Mouse (Mus musculus): ENCODE results near the gene Ppfia4.
"Not testable (repeated sequence)": the region's sequence is repeated elsewhere in the genome, so short reads cannot be mapped to it uniquely, and the experiment has no call there.

Gene Ppfia4

GRCm38 (mm10) chr1:134276823-134277222, 55.9 kb downstream of the Ppfia4 start:
- Histone ChIP-seq H3K27me3 (ENCODE audit: control insufficient read depth, insufficient read depth, low read length, poor library complexity, severe bottlenecking) (no peaks in the 10 kb centered on the region), H3K36me3 (ENCODE audit: control insufficient read depth, insufficient read depth, low read length, poor library complexity, severe bottlenecking) (no peaks in the 10 kb centered on the region)
- no peak for DNase-seq (ENCODE audit: low read depth, low spot score)

GRCm38 (mm10) chr1:134275616-134276464, 56.9 kb downstream of the Ppfia4 start:
- DNase-seq (ENCODE audit: low read depth, low spot score) = no peak
- no peaks in the 10 kb centered on the region for H3K36me3 ChIP-seq (ENCODE audit: control insufficient read depth, insufficient read depth, low read length, poor library complexity, severe bottlenecking)
- H3K27me3 ChIP-seq (ENCODE audit: control insufficient read depth, insufficient read depth, low read length, poor library complexity, severe bottlenecking) = no peaks in the 10 kb centered on the region

GRCm38 (mm10) chr1:134274483-134274920, 58.2 kb downstream of the Ppfia4 start:
- no peaks in the 10 kb centered on the region for H3K27me3 ChIP-seq (ENCODE audit: control insufficient read depth, insufficient read depth, low read length, poor library complexity, severe bottlenecking)
- no peak for DNase-seq (ENCODE audit: low read depth, low spot score)
- H3K36me3 ChIP-seq (ENCODE audit: control insufficient read depth, insufficient read depth, low read length, poor library complexity, severe bottlenecking) = no peaks in the 10 kb centered on the region

GRCm38 (mm10) chr1:134273493-134274395, 59.0 kb downstream of the Ppfia4 start:
- Histone ChIP-seq H3K36me3 (ENCODE audit: control insufficient read depth, insufficient read depth, low read length, poor library complexity, severe bottlenecking) (no peaks in the 10 kb centered on the region), H3K27me3 (ENCODE audit: control insufficient read depth, insufficient read depth, low read length, poor library complexity, severe bottlenecking) (no peaks in the 10 kb centered on the region)
- DNase-seq (ENCODE audit: low read depth, low spot score) = no peak

GRCm38 (mm10) chr1:134272754-134273250, 59.9 kb downstream of the Ppfia4 start:
- no peaks in the 10 kb centered on the region for H3K36me3 ChIP-seq (ENCODE audit: control insufficient read depth, insufficient read depth, low read length, poor library complexity, severe bottlenecking)
- H3K27me3 ChIP-seq (ENCODE audit: control insufficient read depth, insufficient read depth, low read length, poor library complexity, severe bottlenecking) = no peaks in the 10 kb centered on the region
- DNase-seq (ENCODE audit: low read depth, low spot score) = no peak

GRCm38 (mm10) chr1:134270026-134270425, 62.7 kb downstream of the Ppfia4 start:
- no peak for DNase-seq (ENCODE audit: low read depth, low spot score)
- Histone ChIP-seq H3K36me3 (ENCODE audit: control insufficient read depth, insufficient read depth, low read length, poor library complexity, severe bottlenecking) (no peaks in the 10 kb centered on the region), H3K27me3 (ENCODE audit: control insufficient read depth, insufficient read depth, low read length, poor library complexity, severe bottlenecking) (no peaks in the 10 kb centered on the region)

GRCm38 (mm10) chr1:134265797-134266196, 66.9 kb downstream of the Ppfia4 start:
- no peak for DNase-seq (ENCODE audit: low read depth, low spot score)

GRCm38 (mm10) chr1:134264341-134264740, 68.4 kb downstream of the Ppfia4 start:
- no peaks in the 10 kb centered on the region for H3K36me3 ChIP-seq (ENCODE audit: control insufficient read depth, insufficient read depth, low read length, poor library complexity, severe bottlenecking)
- no peaks in the 10 kb centered on the region for H3K27me3 ChIP-seq (ENCODE audit: control insufficient read depth, insufficient read depth, low read length, poor library complexity, severe bottlenecking)
- no peak for DNase-seq (ENCODE audit: low read depth, low spot score)

More at GRCm38 (mm10) chr1:134265797-134266196, 66.9 kb downstream of the Ppfia4 start:
- Histone ChIP-seq H3K27me3 (ENCODE audit: control insufficient read depth, insufficient read depth, low read length, poor library complexity, severe bottlenecking) (no peaks in the 10 kb centered on the region), H3K36me3 (ENCODE audit: control insufficient read depth, insufficient read depth, low read length, poor library complexity, severe bottlenecking) (no peaks in the 10 kb centered on the region)

- not testable (repeated sequence) for H3K27me3 ChIP-seq (ENCODE audit: control insufficient read depth, insufficient read depth, low read length, poor library complexity, severe bottlenecking); DNase-seq (ENCODE audit: low read depth, low spot score); H3K36me3 ChIP-seq (ENCODE audit: control insufficient read depth, insufficient read depth, low read length, poor library complexity, severe bottlenecking)
These were observed 83.0 kb downstream of the Ppfia4 start for GRCm38 (mm10) chr1:134249681-134250080.
